Mouse (Mus musculus) forebrain, embryonic 14.5 days (tissue): ENCODE results near the gene Tmem150a. TPM values are rescaled to one million over a fixed set of nuclear protein-coding genes. Genes with fewer than 3 reads are reported as not detected.

ENCODE experiments used
- ATAC-seq: fragments of 200-750 bp; cut with Nextera tagmentation; 2 replicates; pipeline ENCODE4 v1.8.0; 2017; ENCODE audit warnings: mild to moderate bottlenecking, moderate library complexity
- DNase-seq: peaks from one replicate; pipeline ENCODE4 v3.0.0-alpha.2; 2015; ENCODE audit warnings: low spot score
- H3K27ac ChIP-seq: fragments of 300-500 bp; sonication (generic); 2 replicates; pipeline ENCODE4 v1.5.1; 2014; ENCODE audit warnings: low read depth, mild to moderate bottlenecking, control low read depth, low read length, moderate library complexity
- H3K27me3 ChIP-seq: fragments of 300-500 bp; sonication (generic); replicated peaks from 2 replicates; pipeline ENCODE4 v1.6.1; 2014; ENCODE audit warnings: low read length, control low read depth, mixed read lengths; ENCODE audit not compliant: control insufficient read depth, insufficient read depth
- H3K36me3 ChIP-seq: fragments of 300-500 bp; sonication (generic); 2 replicates; pipeline ENCODE4 v1.6.1; 2014; ENCODE audit warnings: low read length, control low read depth; ENCODE audit not compliant: control insufficient read depth, insufficient read depth
- H3K4me1 ChIP-seq: fragments of 300-500 bp; sonication (generic); 2 replicates; pipeline ENCODE4 v1.6.1; 2014; ENCODE audit warnings: antibody characterized with exemption, low read length, control low read depth; ENCODE audit not compliant: control insufficient read depth, insufficient read depth
- H3K4me2 ChIP-seq: fragments of 300-500 bp; sonication (generic); 2 replicates; pipeline ENCODE4 v1.6.1; 2014; ENCODE audit warnings: mild to moderate bottlenecking, control low read depth, low read length
- H3K4me3 ChIP-seq: fragments of 300-500 bp; sonication (generic); 2 replicates; pipeline ENCODE4 v1.5.1; 2014; ENCODE audit warnings: low read depth, low read length, control low read depth
- H3K9ac ChIP-seq: fragments of 300-500 bp; sonication (generic); 2 replicates; pipeline ENCODE4 v1.6.1; 2014; ENCODE audit warnings: mild to moderate bottlenecking, low read length, control low read depth, moderate library complexity
- H3K9me3 ChIP-seq: fragments of 300-500 bp; sonication (generic); replicated peaks from 2 replicates; pipeline ENCODE4 v1.6.1; 2016; ENCODE audit warnings: low read length, control low read depth, mixed read lengths; ENCODE audit not compliant: control insufficient read depth
- WGBS: fragments of 180-500 bp; shearing (Covaris S2); extraction: QIAGEN DNeasy Blood & Tissue Kit; methylation state at CpG from one replicate; pipeline ENCODE4 v1.1.7; 2014; 5-methylcytosine and 5-hydroxymethylcytosine counted together
- polyA plus RNA-seq: library from polyadenylated mRNA; unstranded; fragments of >200 nt; fragmentation: Nextera tagmentation; extraction: Ambion mirVana; gene quantifications from 2 replicates; pipeline ENCODE4 v1.2.1, GENCODE M21; 2014

The Tmem150a gene
- polyA plus RNA-seq: 19.3 and 21.3 TPM in 2 replicates

DNA sequence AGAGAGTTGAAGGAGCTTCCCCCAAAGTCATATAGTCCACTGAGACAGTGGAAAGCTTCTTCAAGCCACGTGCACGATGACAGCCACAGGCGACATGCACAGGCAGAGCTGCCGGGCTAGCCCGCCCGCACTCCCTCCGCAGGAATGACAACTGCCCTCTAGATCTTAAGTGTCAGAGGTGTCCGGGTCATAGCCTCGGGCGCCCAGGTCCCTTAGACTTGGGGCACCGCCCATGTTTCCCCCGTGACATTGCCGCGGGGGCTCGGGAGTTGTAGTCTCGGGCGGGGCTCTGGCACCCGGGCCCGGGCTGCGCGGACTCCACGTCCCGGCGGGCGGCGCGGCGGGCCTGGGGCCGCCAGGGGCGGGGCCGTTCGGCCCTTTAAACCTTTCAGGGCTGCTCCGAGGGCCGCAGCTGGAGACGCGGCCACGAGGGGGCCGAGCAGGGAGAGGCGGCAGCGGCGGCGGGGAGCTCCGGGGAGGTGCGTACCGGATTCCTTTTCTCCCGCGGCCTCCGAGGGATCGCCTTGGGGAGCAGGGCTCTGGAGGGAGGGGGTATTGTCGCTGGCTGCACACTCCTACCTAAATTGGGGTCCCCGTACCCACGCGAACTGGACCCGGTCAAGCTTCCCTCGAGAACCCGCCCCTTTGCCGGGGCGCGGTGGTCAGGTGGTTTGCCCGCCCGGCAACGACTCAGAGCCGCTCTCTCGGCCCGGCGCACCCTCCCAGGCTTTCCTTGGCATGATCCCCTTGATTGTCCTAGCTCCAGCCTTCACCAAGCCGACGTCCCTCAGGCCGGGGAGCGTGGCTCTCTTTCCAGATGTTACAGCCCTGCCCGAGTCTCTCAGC lies at the start of gene Tmem150a:
Gene Tmem150a, plus strand, starts transcription at position 382 of the 846 bp plus-strand sequence.
- Histone ChIP-seq H3K36me3 (peaks cover 31% of the 10 kb centered on the region), H3K27ac (peak within 1 kb of the TSS; percentile 1; the same call in 1 of the 2 replicates), H3K4me3 (peak within 1 kb of the TSS; percentile 58), H3K9ac (peak within 1 kb of the TSS; percentile 78), H3K4me1 (peaks cover 6% of the 10 kb centered on the region; the same call in 1 of the 2 replicates), H3K4me2 (peak within 1 kb of the TSS; percentile 96), H3K9me3 (no peaks in the 10 kb centered on the region), H3K27me3 (no peaks in the 10 kb centered on the region)
- WGBS: under 1% methylated on average over 71 of the region's 71 CpGs
- peak; percentile 75 for DNase-seq
- ATAC-seq: peak; percentile 89

DNA sequence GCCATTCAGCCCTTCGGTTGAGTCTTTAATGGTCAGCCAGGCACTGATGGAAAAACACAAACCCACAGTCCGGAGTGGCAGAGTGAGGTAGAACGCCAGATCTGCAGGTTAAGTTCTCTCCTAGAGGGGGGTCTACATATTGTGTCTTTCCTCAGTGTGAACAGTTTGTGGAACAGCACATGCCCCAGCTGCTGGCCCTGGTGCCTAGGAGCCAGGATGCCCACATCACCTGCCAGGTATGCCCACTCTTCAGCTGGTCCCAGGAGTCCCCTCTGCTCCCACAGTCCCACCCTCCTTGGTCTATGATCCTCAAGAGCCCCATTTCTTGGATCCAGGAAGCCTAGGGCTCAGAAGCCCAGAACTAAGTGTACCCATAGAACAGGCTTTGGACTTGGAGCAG lies 43.0 kb upstream of the Tmem150a start:
- H3K9ac ChIP-seq: no peak overlapping the region
- H3K36me3 ChIP-seq: peaks cover 27% of the 10 kb centered on the region
- H3K4me2 ChIP-seq: no peak overlapping the region
- no peak for DNase-seq
- H3K27me3 ChIP-seq: no peaks in the 10 kb centered on the region
- no peak overlapping the region for H3K27ac ChIP-seq
- ATAC-seq: no peak
- H3K4me1 ChIP-seq: no peaks in the 10 kb centered on the region
- H3K9me3 ChIP-seq: no peaks in the 10 kb centered on the region
- WGBS: 93% methylated on average over 3 of the region's 3 CpGs
- H3K4me3 ChIP-seq: no peak overlapping the region

DNA sequence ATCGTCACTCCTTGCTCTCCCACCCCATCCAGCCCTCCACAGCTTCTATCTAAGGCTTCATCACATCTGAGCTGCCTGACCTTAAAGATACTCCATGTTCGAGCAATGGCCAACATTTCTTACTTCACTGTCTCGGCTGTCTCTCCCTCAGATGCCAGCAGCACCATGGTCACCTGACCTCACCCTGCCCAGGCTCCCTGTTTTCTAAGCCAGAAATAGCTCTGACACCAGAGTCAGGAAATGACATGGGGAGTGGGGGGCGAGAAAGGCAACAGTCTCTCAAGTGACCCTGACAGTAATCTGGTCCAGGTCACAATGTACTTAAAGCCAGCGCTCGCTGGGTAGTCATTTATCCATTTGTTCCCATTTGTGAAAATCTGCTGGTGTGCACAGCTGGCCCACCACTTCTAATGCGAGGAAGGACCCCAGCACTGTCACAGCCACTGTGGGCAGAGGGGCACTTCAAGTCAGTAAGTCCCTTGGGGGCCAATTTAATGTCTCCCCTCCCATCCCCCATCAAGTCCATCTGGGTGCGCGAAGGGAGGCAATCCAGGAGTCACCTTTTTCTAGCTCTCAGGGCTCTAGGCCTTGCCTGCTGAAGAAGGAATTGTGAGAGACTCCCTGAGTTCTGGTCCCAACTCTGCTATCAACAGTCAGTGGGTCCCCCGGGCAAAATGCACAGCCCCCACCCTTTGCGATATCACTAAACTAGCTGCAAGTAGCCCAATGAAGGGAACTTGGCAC lies 42.0 kb upstream of the Tmem150a start:
- Histone ChIP-seq H3K4me2 (no peak overlapping the region), H3K27ac (no peak overlapping the region), H3K9ac (no peak overlapping the region), H3K36me3 (peaks cover 38% of the 10 kb centered on the region), H3K4me3 (no peak overlapping the region), H3K9me3 (no peaks in the 10 kb centered on the region), H3K4me1 (no peaks in the 10 kb centered on the region), H3K27me3 (no peaks in the 10 kb centered on the region)
- DNase-seq: no peak
- ATAC-seq: no peak
- 89% methylated on average over 11 of the region's 11 CpGs for WGBS

DNA sequence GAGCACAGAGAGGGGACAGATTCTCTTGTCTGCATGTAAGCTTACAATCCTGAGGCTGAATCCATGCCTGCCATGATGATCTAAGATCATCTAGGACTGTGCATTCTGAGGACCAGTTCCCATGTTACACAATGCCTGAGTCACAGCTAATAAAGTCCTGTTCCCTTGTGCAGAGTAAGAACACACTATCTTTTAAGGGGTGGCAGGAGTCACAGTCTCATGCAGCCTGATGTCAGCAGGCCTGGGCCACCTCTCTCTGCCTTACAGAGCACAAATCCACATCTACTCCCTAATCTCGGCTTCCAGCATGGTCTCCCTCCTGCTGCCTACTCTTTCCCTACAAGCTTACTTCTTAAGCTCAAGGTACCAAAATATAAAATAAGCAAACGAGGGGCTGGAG lies 39.9 kb upstream of the Tmem150a start:
- Histone ChIP-seq H3K27me3 (no peaks in the 10 kb centered on the region), H3K27ac (no peak overlapping the region), H3K4me3 (no peak overlapping the region), H3K4me2 (no peak overlapping the region), H3K9ac (no peak overlapping the region), H3K4me1 (no peaks in the 10 kb centered on the region), H3K9me3 (no peaks in the 10 kb centered on the region), H3K36me3 (peaks cover 58% of the 10 kb centered on the region)
- WGBS: 81% methylated on average over 2 of the region's 2 CpGs
- ATAC-seq (no peak), DNase-seq (no peak)

DNA sequence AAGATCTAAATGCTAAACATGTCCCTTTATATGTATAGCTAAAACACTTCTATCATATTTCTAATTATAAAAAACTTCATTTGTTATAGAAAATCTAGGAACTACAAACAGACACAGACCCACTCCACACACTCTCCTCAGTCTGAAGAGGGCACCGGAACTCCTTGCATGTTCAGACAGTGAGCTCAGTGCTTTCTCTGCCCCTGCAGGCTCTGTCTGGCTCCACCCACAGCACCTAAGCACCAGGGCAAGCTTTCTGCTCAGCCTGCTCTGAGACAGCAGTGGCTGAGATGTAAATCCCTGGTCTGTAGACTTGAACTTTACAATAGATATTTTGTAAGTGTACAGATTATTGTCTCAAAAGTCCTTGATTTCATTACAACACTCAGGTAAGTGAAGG lies 39.2 kb upstream of the Tmem150a start:
- Histone ChIP-seq H3K27ac (no peak overlapping the region), H3K4me3 (no peak overlapping the region), H3K27me3 (no peaks in the 10 kb centered on the region), H3K36me3 (peaks cover 65% of the 10 kb centered on the region), H3K4me2 (no peak overlapping the region), H3K9me3 (no peaks in the 10 kb centered on the region), H3K9ac (no peak overlapping the region), H3K4me1 (no peaks in the 10 kb centered on the region)
- ATAC-seq: no peak
- 95% methylated on average over 1 of the region's 1 CpGs for WGBS
- no peak for DNase-seq

DNA sequence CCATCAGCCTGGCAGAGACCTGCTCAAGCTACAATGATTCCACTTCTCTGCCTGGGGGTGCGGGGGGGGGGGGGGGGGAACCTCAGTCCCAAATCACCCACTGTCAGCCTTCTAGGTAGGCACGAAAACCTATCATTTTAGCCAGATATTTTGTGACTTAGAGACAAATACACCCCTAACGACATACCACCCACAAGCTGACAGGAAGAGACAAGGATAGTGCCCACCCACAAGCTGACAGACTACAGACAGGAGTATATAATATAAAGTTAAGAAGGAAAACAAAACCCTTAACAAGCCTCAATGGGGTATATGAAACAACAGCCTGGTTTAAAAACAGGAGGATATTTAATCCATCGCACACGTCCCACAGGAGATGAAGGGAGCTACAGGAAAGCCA lies 36.8 kb upstream of the Tmem150a start:
- H3K9me3 ChIP-seq: no peaks in the 10 kb centered on the region
- ATAC-seq: no peak
- no peak for DNase-seq
- no peak overlapping the region for H3K27ac ChIP-seq
- H3K27me3 ChIP-seq: no peaks in the 10 kb centered on the region
- peaks cover 83% of the 10 kb centered on the region for H3K36me3 ChIP-seq
- 94% methylated on average over 4 of the region's 5 CpGs for WGBS
- H3K4me2 ChIP-seq: no peak overlapping the region
- H3K9ac ChIP-seq: no peak overlapping the region
- H3K4me1 ChIP-seq: no peaks in the 10 kb centered on the region
- H3K4me3 ChIP-seq: no peak overlapping the region

DNA sequence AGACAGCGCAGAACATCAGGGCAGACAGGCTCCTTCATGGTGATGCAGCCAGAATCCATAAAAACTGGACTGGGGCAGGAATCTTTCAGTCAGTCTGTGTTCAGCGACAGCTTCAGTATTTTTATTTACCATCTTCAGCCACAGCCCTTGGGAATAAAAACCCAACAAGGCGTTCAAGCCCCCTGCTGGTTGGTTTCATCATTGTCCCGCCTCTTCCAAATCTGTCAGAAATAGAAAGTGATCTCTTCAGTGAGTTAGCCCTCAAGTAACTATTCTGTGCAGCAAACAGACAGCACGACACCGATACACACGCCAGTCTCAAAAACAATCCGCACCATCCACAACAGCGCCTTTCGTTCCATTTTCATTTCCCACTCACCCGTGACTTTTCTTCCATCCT lies 36.2 kb upstream of the Tmem150a start:
- H3K27me3 ChIP-seq: no peaks in the 10 kb centered on the region
- no peak overlapping the region for H3K27ac ChIP-seq
- H3K9ac ChIP-seq: no peak overlapping the region
- peaks cover 89% of the 10 kb centered on the region for H3K36me3 ChIP-seq
- ATAC-seq (no peak), DNase-seq (peak; percentile 49)
- H3K4me2 ChIP-seq: no peak overlapping the region
- 81% methylated on average over 11 of the region's 11 CpGs for WGBS
- H3K4me1 ChIP-seq: no peaks in the 10 kb centered on the region
- no peaks in the 10 kb centered on the region for H3K9me3 ChIP-seq
- H3K4me3 ChIP-seq: no peak overlapping the region

DNA sequence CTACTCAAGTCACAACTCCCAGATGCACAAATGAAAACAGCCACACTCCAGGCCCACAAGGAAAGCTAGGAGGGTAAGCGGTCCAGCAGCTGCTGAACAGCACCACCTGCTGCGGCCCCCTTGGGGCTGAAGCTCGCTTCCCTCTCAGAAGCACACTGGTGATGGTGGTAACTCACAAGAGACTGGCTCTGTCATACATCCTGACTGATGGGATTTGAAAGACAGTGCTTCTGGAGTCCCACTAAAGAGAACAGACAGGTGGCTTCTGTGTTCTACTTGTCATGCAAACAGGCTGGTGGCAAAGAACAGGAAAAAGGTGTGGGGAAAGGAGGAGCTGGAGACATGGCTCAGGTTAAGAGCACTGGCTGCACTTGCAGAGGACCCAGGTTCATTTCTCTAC lies 32.3 kb upstream of the Tmem150a start:
- DNase-seq (no peak), ATAC-seq (no peak)
- no peaks in the 10 kb centered on the region for H3K9me3 ChIP-seq
- 89% methylated on average over 3 of the region's 3 CpGs for WGBS
- no peak overlapping the region for H3K27ac ChIP-seq
- peaks cover 97% of the 10 kb centered on the region for H3K36me3 ChIP-seq
- no peak overlapping the region for H3K9ac ChIP-seq
- no peaks in the 10 kb centered on the region for H3K27me3 ChIP-seq
- no peak overlapping the region for H3K4me2 ChIP-seq
- H3K4me3 ChIP-seq: no peak overlapping the region
- H3K4me1 ChIP-seq: no peaks in the 10 kb centered on the region
